Mouse (Mus musculus) inflammation-experienced regulatory T-cells (primary cell): Measurements from ENCODE around the gene Fam110c. TPM values are rescaled to one million over a fixed set of nuclear protein-coding genes. Genes with fewer than 3 reads are reported as not detected.

Experiments used
- polyA plus RNA-seq, 2 experiments: library from polyadenylated mRNA; unstranded; fragments of 100-300 nt; shearing (Covaris generic); gene quantifications; one replicate each; pipeline ENCODE4 v1.2.1; 2017

Gene Fam110c
- 1 to 10 TPM in 1 of 2 experiments, under 1 TPM in 1; 0.27 to 1.3 TPM for polyA plus RNA-seq

DNA sequence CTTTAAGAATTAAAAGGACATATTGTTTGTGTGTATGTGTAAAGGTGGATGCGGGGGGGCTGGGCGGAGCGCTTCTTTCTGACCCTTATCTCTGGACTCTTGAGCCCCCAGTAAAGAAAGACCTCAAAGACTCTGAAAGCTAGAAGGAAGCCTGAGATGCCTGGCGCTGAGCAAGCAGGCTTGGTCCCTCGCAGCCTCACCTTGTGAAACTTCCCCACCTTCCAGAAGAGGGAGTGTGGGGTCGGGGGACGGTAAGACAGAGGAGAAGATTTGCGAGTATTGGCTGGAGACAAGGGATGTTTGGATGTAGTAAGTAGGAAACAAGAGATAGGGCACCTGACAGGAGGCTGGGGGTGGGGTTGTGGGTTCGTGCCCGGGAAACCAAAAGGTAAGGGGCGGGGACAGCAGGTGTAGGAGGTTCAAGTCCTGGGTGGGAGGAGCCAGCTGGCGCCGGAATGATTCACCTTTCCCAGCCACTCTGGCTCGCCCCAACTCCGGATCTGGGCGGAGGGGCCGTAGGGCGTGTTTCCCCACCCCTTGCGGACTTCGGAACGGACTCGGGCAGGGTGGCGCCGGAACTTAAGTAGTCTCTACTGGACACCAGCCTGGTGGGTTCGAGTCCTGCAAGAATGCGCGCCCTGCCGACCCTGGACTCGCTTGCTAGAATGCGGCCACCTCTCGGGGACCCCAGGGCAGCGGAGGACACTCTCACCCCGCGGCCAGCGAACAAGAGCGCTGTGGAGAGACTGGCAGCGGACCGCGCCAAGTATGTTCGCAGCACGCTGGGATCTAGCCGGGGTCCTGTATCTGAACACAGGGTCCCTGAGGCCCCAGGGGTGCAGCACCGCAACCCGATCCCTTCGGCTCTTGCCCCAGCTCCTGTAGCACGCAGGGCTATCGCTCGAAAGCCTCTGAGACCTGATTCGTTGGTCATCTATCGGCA is at the start of gene Fam110c:
Gene Fam110c, plus strand, starts transcription at position 450 of the 943 bp plus-strand sequence.

Other genes with a start within 250 kb of the Fam110c start
- under 1 TPM in 1 of 2 experiments, not detected in 1; 0.49 TPM for gene Alkal2, start 189.5 kb upstream of the Fam110c start, polyA plus RNA-seq
- 10 to 100 TPM; 42.6 to 51.9 TPM for gene Acp1, start 162.3 kb upstream of the Fam110c start, polyA plus RNA-seq
- 1 to 10 TPM in 1 of 2 experiments, under 1 TPM in 1; 0.59 to 2.5 TPM for gene Sh3yl1, start 162.2 kb upstream of the Fam110c start, polyA plus RNA-seq
- gene Gm6993, start 166.9 kb downstream of the Fam110c start, polyA plus RNA-seq, result not detected
- 1 to 10 TPM in 1 of 2 experiments, under 1 TPM in 1; 0.14 to 1.6 TPM for gene Lamb1, start 191.4 kb downstream of the Fam110c start, polyA plus RNA-seq